Mouse (Mus musculus) stomach, postnatal 0 days (tissue): ENCODE measurements at regions not wholly inside any gene's neighbourhood (a gene's known extent, or its start where the extent isn't known, plus 50 kb on each side); places are given as distances from the start of the nearest gene placed in this dataset.

Experiments
- CTCF ChIP-seq: IDR thresholded peaks from 2 replicates; pipeline ENCODE4 v1.5.1; 2016; ENCODE audit warnings: antibody characterized with exemption, low read depth, mild to moderate bottlenecking, moderate library complexity
- EP300 ChIP-seq: optimal IDR thresholded peaks from 2 replicates; pipeline ENCODE3; 2016; ENCODE audit warnings: antibody characterized with exemption

DNA sequence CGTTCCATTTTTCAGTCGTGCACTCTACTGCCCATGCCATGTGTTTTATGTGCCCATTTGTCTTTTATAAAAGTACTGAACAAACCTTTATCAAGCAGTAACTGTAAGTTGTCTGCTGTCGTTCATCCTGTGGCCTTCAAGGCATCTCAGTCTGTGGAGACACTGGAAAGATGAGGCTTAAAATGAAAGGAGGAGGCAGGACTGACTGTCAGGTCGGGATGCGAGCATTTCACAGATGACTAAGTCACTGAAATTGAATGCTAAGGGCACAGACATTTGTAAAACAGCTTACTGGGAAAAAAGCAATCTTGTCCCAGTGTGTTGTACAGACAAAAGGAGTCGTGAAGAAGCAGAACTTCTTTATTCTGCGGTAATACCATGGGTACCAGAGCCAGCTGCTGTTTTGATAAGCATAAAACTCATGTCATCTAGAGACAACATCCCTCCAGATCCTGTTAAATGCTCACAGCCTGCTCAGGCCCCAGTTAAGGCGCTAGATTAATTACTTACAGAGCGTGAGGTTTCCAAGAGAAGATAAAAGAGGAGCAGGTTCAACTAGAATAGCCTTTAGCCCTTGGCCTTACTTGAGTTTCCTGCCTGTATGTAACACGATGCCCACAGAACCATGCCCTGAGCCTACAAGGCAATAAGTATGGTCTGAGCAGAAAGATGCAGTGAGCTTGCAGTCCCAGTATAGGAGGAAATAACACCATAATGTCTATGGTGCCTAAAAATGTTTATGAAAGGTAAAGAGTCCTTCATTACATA, 101.0 kb upstream of the Csl start:
- TF ChIP-seq CTCF (no peak), EP300 (no peak)
